Mouse (Mus musculus) right cerebral cortex, postnatal 4 days (tissue): ENCODE data around the gene Il11ra2.
"Not testable (repeated sequence)": the region's sequence is repeated elsewhere in the genome, so short reads cannot be mapped to it uniquely, and the experiment has no call there.

Experiments
- DNase-seq: peaks from one replicate; pipeline ENCODE4 v3.0.0-alpha.2; 2022

Il11ra2 gene

GRCm38 (mm10) chr4:42661793-42662192 lies at the start of gene Il11ra2:
Gene Il11ra2 (minus strand): TSS chr4:42661893.
- DNase-seq = not testable (repeated sequence)

- DNase-seq = not testable (repeated sequence)
Measured at GRCm38 (mm10) chr4:42682183-42682524, 20.5 kb upstream of the Il11ra2 start.

GRCm38 (mm10) chr4:42681473-42682182 lies 19.9 kb upstream of the Il11ra2 start:
- DNase-seq = not testable (repeated sequence)

- DNase-seq = not testable (repeated sequence)
Measured at GRCm38 (mm10) chr4:42680374-42681356, 19.0 kb upstream of the Il11ra2 start.

- DNase-seq = not testable (repeated sequence)
Measured at GRCm38 (mm10) chr4:42679365-42679764, 17.7 kb upstream of the Il11ra2 start.

- DNase-seq = not testable (repeated sequence)
Measured at GRCm38 (mm10) chr4:42675415-42675814, 13.7 kb upstream of the Il11ra2 start.

- not testable (repeated sequence) for DNase-seq
Measured at GRCm38 (mm10) chr4:42654951-42655350, 6.7 kb downstream of the Il11ra2 start, which contains the start of gene Ccl27b. Gene Ccl27b (plus strand): TSS chr4:42655251.

- not testable (repeated sequence) for DNase-seq
Measured at GRCm38 (mm10) chr4:42629419-42629818, 32.3 kb downstream of the Il11ra2 start, which contains the start of gene Gm2564. Gene Gm2564 (plus strand): TSS chr4:42629719.

GRCm38 (mm10) chr4:42611895-42612294 lies 49.8 kb downstream of the Il11ra2 start, which contains the start of gene Gm10591:
Gene Gm10591 (plus strand): TSS chr4:42612195.
- DNase-seq = not testable (repeated sequence)
